Comparison of ENCODE assay signal across 12 mouse cellular contexts in the genomic region with DNA sequence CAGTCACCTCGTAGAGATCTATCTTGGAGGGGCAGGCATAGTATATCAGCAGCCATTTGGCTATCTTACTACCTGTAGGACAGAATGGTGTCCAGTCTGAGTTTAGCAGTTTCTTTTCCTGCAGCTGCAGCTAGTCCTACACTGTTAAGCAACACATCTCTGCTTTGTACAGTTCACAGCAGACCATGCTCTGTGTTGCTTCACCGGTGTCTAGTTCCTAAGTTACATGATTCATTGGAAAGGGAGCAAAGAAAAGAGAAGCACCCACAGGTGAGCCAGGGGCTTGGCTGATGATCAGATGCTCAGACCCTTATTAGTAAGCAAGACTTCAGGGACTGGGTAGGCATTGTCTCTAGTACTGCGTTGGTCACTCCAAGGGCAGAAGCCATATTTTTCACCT. TPM values are rescaled to one million over a fixed set of nuclear protein-coding genes. Genes with fewer than 3 reads are reported as not detected.
"Had no signal": no experiment of that assay in that cellular context is flagged by ENCODE, and none has a peak within 500 bp of the region (broad histone marks: within the 10 kb centered on the region; RNA-seq: fewer than 3 reads in every experiment).

No protein-coding gene starts in this region.

- H3K27me3 ChIP-seq: limb, embryonic 13.5 days; midbrain, embryonic 12.5 days had no signal

- H3K4me1 ChIP-seq: limb, embryonic 13.5 days; midbrain, embryonic 12.5 days had no signal

- DNase-seq: kidney, adult 18-20 months; kidney, postnatal 10 days; left cerebral cortex, postnatal 4 days; lung, adult 18-20 months; right cerebral cortex, adult 18-20 months; thymus, adult 2 months; thymus, postnatal 25 days had no signal

- H3K27ac ChIP-seq: limb, embryonic 13.5 days; midbrain, embryonic 12.5 days had no signal

- H3K4me2 ChIP-seq: limb, embryonic 13.5 days; liver, embryonic 11.5 days; midbrain, embryonic 12.5 days had no signal

- H3K4me3 ChIP-seq: limb, embryonic 13.5 days; midbrain, embryonic 12.5 days had no signal

- H3K9me3 ChIP-seq: limb, embryonic 13.5 days; midbrain, embryonic 12.5 days had no signal

- H3K9ac ChIP-seq: limb, embryonic 13.5 days; midbrain, embryonic 12.5 days had no signal

RNA-seq across cellular contexts. Expression of a gene that starts 29.6 kb away (rescaled TPM):
- polyA plus RNA-seq: kidney, embryonic 14.5 days; limb, embryonic 13.5 days; liver, embryonic 11.5 days; lung, embryonic 16.5 days had no signal
